In the genomic region with DNA sequence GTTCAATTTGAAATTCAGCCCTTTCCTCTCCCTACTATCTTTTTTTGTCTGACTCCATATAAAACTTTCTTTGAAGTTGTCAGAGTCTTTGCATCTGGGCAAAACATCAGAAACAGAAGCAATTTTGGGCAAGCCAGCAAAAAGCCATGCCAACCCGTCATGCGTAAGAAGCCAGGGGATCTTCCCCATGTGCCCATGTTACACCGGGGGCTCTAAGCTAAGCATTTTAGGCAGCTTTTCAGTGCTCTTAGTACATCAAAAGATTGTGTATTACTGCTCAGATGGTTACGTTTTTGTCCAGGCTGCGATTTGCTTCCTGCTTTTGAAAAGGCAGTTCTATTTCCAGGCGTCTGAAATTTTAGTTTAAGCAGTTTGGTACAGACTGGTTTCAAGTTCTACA, we compare ENCODE assay signal across 18 mouse cellular contexts.
"Had no signal": no experiment of that assay in that cellular context is flagged by ENCODE, and none has a peak within 500 bp of the region (broad histone marks: within the 10 kb centered on the region; RNA-seq: fewer than 3 reads in every experiment).

No protein-coding gene starts in this region.

- H3K9ac ChIP-seq: lung, embryonic 14.5 days; midbrain, embryonic 12.5 days; neural tube, embryonic 13.5 days; neural tube, embryonic 15.5 days had no signal

- DNase-seq: lung, adult 18-20 months; lung, embryonic 14.5 days; lung, postnatal 10 days; lung, postnatal 4 days; midbrain, embryonic 14.5 days; retina, postnatal 1 day; right cerebral cortex, adult 18-20 months; right cerebral cortex, postnatal 25 days; spleen, adult 18-20 months; thymus, adult 18-20 months; thymus, postnatal 14 days; thymus, postnatal 36 days had no signal

- H3K36me3 ChIP-seq: midbrain, embryonic 10.5 days; midbrain, embryonic 12.5 days; neural tube, embryonic 13.5 days; neural tube, embryonic 15.5 days had no signal

- ATAC-seq: midbrain, embryonic 16.5 days had no signal

- H3K27me3 ChIP-seq: midbrain, embryonic 12.5 days; neural tube, embryonic 13.5 days; neural tube, embryonic 15.5 days had no signal

- H3K4me2 ChIP-seq: lung, embryonic 14.5 days; midbrain, embryonic 12.5 days; neural tube, embryonic 13.5 days; neural tube, embryonic 15.5 days had no signal

- H3K4me3 ChIP-seq: midbrain, embryonic 10.5 days; midbrain, embryonic 12.5 days; myocyte; neural tube, embryonic 13.5 days; neural tube, embryonic 15.5 days had no signal

- H3K9me3 ChIP-seq: midbrain, embryonic 10.5 days; midbrain, embryonic 12.5 days; neural tube, embryonic 13.5 days; neural tube, embryonic 15.5 days had no signal

- H3K4me1 ChIP-seq: midbrain, embryonic 10.5 days; midbrain, embryonic 12.5 days; neural tube, embryonic 13.5 days; neural tube, embryonic 15.5 days had no signal

- H3K27ac ChIP-seq: midbrain, embryonic 10.5 days; midbrain, embryonic 12.5 days; neural tube, embryonic 13.5 days; neural tube, embryonic 15.5 days had no signal
